Mouse (Mus musculus) embryonic fibroblast, embryonic 13.5 days (primary cell): ENCODE results near the gene Slc35e4.

Experiments
- CTCF ChIP-seq: IDR thresholded peaks from 2 replicates; pipeline ENCODE4 v1.5.1; 2011; ENCODE audit warnings: mild to moderate bottlenecking, control low read depth, low read length, moderate library complexity, borderline replicate concordance; ENCODE audit not compliant: insufficient read depth
- POLR2A ChIP-seq: IDR thresholded peaks from 2 replicates; pipeline ENCODE4 v1.6.1; 2011; ENCODE audit warnings: low read depth, mild to moderate bottlenecking, control low read depth, low read length, moderate library complexity

- TF ChIP-seq CTCF: no peak
- TF ChIP-seq POLR2A: no peak
Measured at GRCm38 (mm10) chr11:3860361-3860760, 54.1 kb downstream of the Slc35e4 start.
